Mouse (Mus musculus): ENCODE measurements around the gene Tcl1b2. TPM values are rescaled to one million over a fixed set of nuclear protein-coding genes. Genes with fewer than 3 reads are reported as not detected.
"Not testable (repeated sequence)": the region's sequence is repeated elsewhere in the genome, so short reads cannot be mapped to it uniquely, and the experiment has no call there.

The Tcl1b2 gene
- total RNA-seq (2015; ENCODE audit: low replicate concordance) (not detected in 2 replicates), total RNA-seq (2017; ENCODE audit: low replicate concordance) (0.51 and 4.5 TPM in 2 replicates)

GRCm38 (mm10) chr12:105145714-105146113 lies at the start of gene Tcl1b2:
Tcl1b2 (plus strand) TSS chr12:105146014.
- ATAC-seq (replicated peaks; ENCODE audit: low FRiP score, poor library complexity, severe bottlenecking) = no peak

GRCm38 (mm10) chr12:105099466-105100044 lies 46.3 kb upstream of the Tcl1b2 start:
- no peak for ATAC-seq (replicated peaks; ENCODE audit: low FRiP score, poor library complexity, severe bottlenecking)

DNA sequence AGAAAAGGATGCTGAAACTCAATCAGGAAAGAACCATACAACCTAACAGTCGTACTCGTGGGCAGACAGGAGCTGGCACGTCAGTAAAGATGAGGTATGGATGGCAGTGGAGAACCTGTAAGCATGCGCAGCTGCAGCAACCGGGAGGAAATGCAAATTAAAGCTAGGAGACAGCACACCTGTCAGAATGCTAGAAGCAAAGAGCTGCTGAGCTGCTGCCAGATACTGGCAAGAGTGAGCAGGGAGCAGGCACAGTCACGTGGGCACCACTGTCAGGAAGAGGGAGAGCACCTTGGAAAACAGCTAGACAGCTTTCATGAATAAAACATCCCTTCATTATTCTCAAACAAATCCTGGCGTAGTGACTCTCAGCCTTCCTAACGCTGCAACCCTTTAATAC lies 42.9 kb upstream of the Tcl1b2 start:
- ATAC-seq (replicated peaks; ENCODE audit: low FRiP score, poor library complexity, severe bottlenecking) = no peak

- ATAC-seq (replicated peaks; ENCODE audit: low FRiP score, poor library complexity, severe bottlenecking) = peak; percentile 68; the same call in 1 of the 2 replicates
Measured at GRCm38 (mm10) chr12:105104036-105104435, 41.8 kb upstream of the Tcl1b2 start.

- ATAC-seq (replicated peaks; ENCODE audit: low FRiP score, poor library complexity, severe bottlenecking) = no peak
Measured at GRCm38 (mm10) chr12:105105326-105105725, 40.5 kb upstream of the Tcl1b2 start.

DNA sequence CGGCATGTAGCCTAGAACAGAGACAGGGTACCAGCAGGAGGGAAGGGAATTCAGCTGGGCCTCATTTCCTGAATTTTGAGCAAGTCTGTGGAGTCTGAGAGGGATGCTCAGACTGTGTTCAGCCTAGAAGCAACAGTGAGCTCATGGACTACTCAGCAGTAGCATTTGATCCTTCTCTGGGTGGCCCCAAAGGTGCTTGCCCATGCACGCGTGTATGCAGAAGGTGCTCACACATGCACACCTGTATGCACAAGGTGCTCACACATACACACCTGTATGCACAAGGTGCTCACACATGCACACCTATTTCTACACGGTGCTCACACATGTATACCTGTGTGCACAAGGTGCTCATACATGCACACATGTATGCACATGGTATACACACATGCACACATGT lies 37.0 kb upstream of the Tcl1b2 start:
- no peak for ATAC-seq (replicated peaks; ENCODE audit: low FRiP score, poor library complexity, severe bottlenecking)

- ATAC-seq (replicated peaks; ENCODE audit: low FRiP score, poor library complexity, severe bottlenecking) = no peak
Measured at GRCm38 (mm10) chr12:105109406-105109805, 36.4 kb upstream of the Tcl1b2 start.

GRCm38 (mm10) chr12:105109812-105110211 lies 36.0 kb upstream of the Tcl1b2 start:
- ATAC-seq (replicated peaks; ENCODE audit: low FRiP score, poor library complexity, severe bottlenecking) = no peak

- ATAC-seq (replicated peaks; ENCODE audit: low FRiP score, poor library complexity, severe bottlenecking) = no peak
Measured at GRCm38 (mm10) chr12:105112321-105112988, 33.4 kb upstream of the Tcl1b2 start.

GRCm38 (mm10) chr12:105116648-105117047 lies 29.2 kb upstream of the Tcl1b2 start:
- no peak for ATAC-seq (replicated peaks; ENCODE audit: low FRiP score, poor library complexity, severe bottlenecking)

- no peak for ATAC-seq (replicated peaks; ENCODE audit: low FRiP score, poor library complexity, severe bottlenecking)
Measured at GRCm38 (mm10) chr12:105125362-105125761, 20.5 kb upstream of the Tcl1b2 start.

DNA sequence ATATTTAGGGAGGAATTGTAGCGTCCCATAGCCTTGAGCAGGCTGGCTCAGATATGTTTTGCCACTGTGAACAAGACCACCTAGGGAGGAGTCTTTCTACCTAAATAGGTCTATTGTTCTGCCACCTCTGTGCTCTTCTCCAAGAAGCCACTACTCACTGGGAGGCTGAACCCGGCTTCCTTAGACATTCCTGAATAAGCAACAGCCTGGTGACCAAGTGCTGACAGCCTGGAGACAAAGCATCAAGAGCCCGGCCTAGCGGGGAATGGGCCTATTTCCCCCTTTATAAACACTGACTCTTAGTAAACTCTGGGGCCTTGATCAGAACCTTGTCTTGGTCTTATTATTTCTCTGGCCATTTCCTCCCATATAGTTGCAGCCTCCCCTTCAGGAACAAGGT lies 19.3 kb upstream of the Tcl1b2 start:
- ATAC-seq (replicated peaks; ENCODE audit: low FRiP score, poor library complexity, severe bottlenecking) = no peak

- ATAC-seq (replicated peaks; ENCODE audit: low FRiP score, poor library complexity, severe bottlenecking) = no peak
Measured at GRCm38 (mm10) chr12:105127607-105128006, 18.2 kb upstream of the Tcl1b2 start.

DNA sequence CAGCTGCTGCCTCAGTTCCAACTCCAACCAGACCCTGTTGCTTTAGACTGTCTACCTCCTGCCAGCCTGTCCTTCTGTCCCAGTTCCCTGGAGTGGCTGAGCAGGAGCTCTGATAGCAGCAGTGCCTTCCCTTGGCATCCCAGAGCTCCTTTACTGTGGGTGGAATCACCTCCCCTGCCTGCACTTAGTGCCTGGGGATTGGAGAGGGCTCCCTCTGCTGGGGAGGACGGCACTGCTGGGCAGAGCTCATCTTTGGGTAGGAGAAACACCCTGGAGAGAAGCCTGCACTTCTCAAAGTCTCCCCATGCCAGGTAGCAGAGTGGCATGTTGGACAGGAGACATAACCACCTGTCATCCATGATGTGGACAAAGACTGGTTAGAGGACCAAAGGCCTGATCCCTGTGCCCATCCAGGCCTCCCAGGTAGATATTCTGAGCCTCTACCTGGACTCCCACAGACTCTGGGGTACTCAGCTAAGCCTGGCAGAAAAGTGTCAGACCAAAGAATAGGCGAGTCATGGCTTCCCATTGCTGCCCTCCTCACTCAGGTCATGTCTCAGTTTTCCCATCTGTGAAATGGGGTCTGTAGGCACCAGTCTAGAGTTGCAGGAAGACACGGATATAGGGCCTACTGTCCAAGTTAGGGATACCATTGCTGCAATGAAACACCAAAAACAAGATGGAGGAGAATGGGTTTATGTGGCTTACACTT lies 16.2 kb upstream of the Tcl1b2 start:
- peak; percentile 57 for ATAC-seq (replicated peaks; ENCODE audit: low FRiP score, poor library complexity, severe bottlenecking)

DNA sequence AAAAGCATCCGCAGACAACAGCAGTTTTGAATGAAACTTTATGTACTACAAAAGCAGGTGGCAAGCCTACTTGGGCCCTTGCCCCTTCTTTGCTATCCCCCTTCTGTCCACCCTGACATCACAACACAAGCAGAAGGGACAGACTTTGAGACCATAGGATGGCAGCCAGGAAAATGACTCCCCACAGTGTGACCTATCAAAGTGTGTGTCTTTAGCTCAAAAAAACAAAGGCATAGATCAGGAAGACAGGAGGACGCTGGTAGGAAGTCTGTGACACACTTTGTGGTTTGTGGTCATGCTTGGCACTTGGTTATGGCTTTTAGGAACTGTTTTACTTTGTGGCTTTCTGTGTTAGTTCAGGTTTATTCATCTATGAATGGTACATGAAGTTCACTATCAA lies 11.6 kb upstream of the Tcl1b2 start:
- ATAC-seq (replicated peaks; ENCODE audit: low FRiP score, poor library complexity, severe bottlenecking) = not testable (repeated sequence)

- not testable (repeated sequence) for ATAC-seq (replicated peaks; ENCODE audit: low FRiP score, poor library complexity, severe bottlenecking)
Measured at GRCm38 (mm10) chr12:105134826-105135225, 11.0 kb upstream of the Tcl1b2 start.

- ATAC-seq (replicated peaks; ENCODE audit: low FRiP score, poor library complexity, severe bottlenecking) = not testable (repeated sequence)
Measured at GRCm38 (mm10) chr12:105137729-105138128, 8.1 kb upstream of the Tcl1b2 start.

DNA sequence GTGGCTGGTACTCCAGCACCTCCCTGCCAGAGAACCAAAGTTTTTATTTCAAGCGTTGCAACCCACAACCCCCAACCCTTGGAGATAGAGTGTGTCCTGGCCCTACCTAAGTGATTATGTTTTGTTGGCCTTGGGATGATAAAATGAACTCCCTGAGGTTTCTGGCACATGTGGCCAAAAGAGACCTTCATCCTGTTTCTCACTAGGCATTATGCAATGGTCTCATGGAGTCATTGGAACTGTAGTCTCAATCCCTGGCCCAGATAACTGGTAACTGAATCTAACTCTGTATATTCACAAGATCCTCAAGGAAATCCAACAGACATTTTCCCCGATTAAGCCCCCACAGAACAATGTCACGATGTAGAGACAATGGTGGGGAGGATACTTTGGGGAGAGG lies 2.7 kb upstream of the Tcl1b2 start:
- ATAC-seq (replicated peaks; ENCODE audit: low FRiP score, poor library complexity, severe bottlenecking) = no peak

DNA sequence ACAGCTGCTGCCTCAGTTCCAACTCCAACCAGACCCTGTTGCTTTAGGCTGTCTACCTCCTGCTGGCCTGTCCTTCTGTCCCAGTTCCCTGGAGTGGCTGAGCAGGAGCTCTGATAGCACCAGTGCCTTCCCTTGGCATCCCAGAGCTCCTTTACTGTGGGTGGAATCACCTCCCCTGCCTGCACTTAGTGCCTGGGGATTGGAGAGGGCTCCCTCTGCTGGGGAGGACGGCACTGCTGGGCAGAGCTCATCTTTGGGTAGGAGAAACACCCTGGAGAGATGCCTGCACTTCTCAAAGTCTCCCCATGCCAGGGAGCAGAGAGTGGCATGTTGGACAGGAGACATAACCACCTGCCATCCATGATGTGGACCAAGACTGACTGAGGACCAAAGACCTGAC lies 886 bp upstream of the Tcl1b2 start:
- ATAC-seq (replicated peaks; ENCODE audit: low FRiP score, poor library complexity, severe bottlenecking) = 0 out of 2 replicates have a peak, but pooled peaks have one; percentile 39

DNA sequence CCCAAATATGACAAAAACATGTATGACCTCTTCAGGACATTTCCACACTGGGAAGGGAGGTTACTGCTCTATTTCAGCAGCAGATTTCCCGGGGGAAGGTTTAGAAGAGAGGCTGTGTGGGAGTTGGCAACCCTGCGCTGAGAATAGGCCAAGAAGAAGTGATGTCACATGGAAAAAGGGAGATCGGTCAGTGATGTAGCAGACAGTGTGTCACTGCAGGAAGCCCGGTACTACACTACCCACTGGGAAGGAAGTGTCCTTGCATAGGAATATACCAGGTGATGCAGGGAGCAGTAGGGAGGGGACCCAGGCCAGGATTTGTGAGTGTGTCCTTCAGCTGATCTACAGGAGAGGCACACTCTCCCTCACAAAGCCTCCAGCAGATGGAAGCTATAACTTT lies 9.5 kb downstream of the Tcl1b2 start:
- not testable (repeated sequence) for ATAC-seq (replicated peaks; ENCODE audit: low FRiP score, poor library complexity, severe bottlenecking)

- ATAC-seq (replicated peaks; ENCODE audit: low FRiP score, poor library complexity, severe bottlenecking) = no peak
Measured at GRCm38 (mm10) chr12:105158842-105159241, 13.0 kb downstream of the Tcl1b2 start.

All from erythroid progenitor cell, adult 5-6 weeks (primary cell).